Mouse (Mus musculus) forebrain, embryonic 14.5 days (tissue): ENCODE results near the gene Rapgef6. TPM values are rescaled to one million over a fixed set of nuclear protein-coding genes. Genes with fewer than 3 reads are reported as not detected.

Source experiments
- ATAC-seq: fragments of 200-750 bp; cut with Nextera tagmentation; 2 replicates; pipeline ENCODE4 v1.8.0; 2017; ENCODE audit warnings: mild to moderate bottlenecking, moderate library complexity
- DNase-seq: peaks from one replicate; pipeline ENCODE4 v3.0.0-alpha.2; 2015; ENCODE audit warnings: low spot score
- H3K27ac ChIP-seq: fragments of 300-500 bp; sonication (generic); 2 replicates; pipeline ENCODE4 v1.5.1; 2014; ENCODE audit warnings: low read depth, mild to moderate bottlenecking, control low read depth, low read length, moderate library complexity
- H3K27me3 ChIP-seq: fragments of 300-500 bp; sonication (generic); replicated peaks from 2 replicates; pipeline ENCODE4 v1.6.1; 2014; ENCODE audit warnings: low read length, control low read depth, mixed read lengths; ENCODE audit not compliant: control insufficient read depth, insufficient read depth
- H3K36me3 ChIP-seq: fragments of 300-500 bp; sonication (generic); 2 replicates; pipeline ENCODE4 v1.6.1; 2014; ENCODE audit warnings: low read length, control low read depth; ENCODE audit not compliant: control insufficient read depth, insufficient read depth
- H3K4me1 ChIP-seq: fragments of 300-500 bp; sonication (generic); 2 replicates; pipeline ENCODE4 v1.6.1; 2014; ENCODE audit warnings: antibody characterized with exemption, low read length, control low read depth; ENCODE audit not compliant: control insufficient read depth, insufficient read depth
- H3K4me2 ChIP-seq: fragments of 300-500 bp; sonication (generic); 2 replicates; pipeline ENCODE4 v1.6.1; 2014; ENCODE audit warnings: mild to moderate bottlenecking, control low read depth, low read length
- H3K4me3 ChIP-seq: fragments of 300-500 bp; sonication (generic); 2 replicates; pipeline ENCODE4 v1.5.1; 2014; ENCODE audit warnings: low read depth, low read length, control low read depth
- H3K9ac ChIP-seq: fragments of 300-500 bp; sonication (generic); 2 replicates; pipeline ENCODE4 v1.6.1; 2014; ENCODE audit warnings: mild to moderate bottlenecking, low read length, control low read depth, moderate library complexity
- H3K9me3 ChIP-seq: fragments of 300-500 bp; sonication (generic); replicated peaks from 2 replicates; pipeline ENCODE4 v1.6.1; 2016; ENCODE audit warnings: low read length, control low read depth, mixed read lengths; ENCODE audit not compliant: control insufficient read depth
- WGBS: fragments of 180-500 bp; shearing (Covaris S2); extraction: QIAGEN DNeasy Blood & Tissue Kit; methylation state at CpG from one replicate; pipeline ENCODE4 v1.1.7; 2014; 5-methylcytosine and 5-hydroxymethylcytosine counted together
- polyA plus RNA-seq: library from polyadenylated mRNA; unstranded; fragments of >200 nt; fragmentation: Nextera tagmentation; extraction: Ambion mirVana; gene quantifications from 2 replicates; pipeline ENCODE4 v1.2.1, GENCODE M21; 2014

Gene Rapgef6
- polyA plus RNA-seq, 1 experiment from 2014 or later = 21.1 TPM

- Histone ChIP-seq H3K9me3 (no peaks in the 10 kb centered on the region), H3K36me3 (peaks cover 39% of the 10 kb centered on the region), H3K4me1 (no peaks in the 10 kb centered on the region), H3K27ac (no peak overlapping the region), H3K4me3 (no peak overlapping the region), H3K9ac (no peak overlapping the region), H3K27me3 (no peaks in the 10 kb centered on the region), H3K4me2 (no peak overlapping the region)
- ATAC-seq = no peak
- WGBS = 95% methylated on average over 4 of the region's 4 CpGs
- DNase-seq = no peak
Measured at GRCm38 (mm10) chr11:54691179-54691578, 168.5 kb downstream of the Rapgef6 start.

- Histone ChIP-seq H3K36me3 (peaks cover 50% of the 10 kb centered on the region), H3K4me1 (no peaks in the 10 kb centered on the region), H3K9me3 (no peaks in the 10 kb centered on the region), H3K4me3 (no peak overlapping the region), H3K9ac (no peak overlapping the region), H3K4me2 (no peak overlapping the region), H3K27ac (no peak overlapping the region), H3K27me3 (no peaks in the 10 kb centered on the region)
- 91% methylated on average over 6 of the region's 6 CpGs for WGBS
- ATAC-seq (no peak), DNase-seq (no peak)
Measured at GRCm38 (mm10) chr11:54693696-54694095, 171.0 kb downstream of the Rapgef6 start.

- H3K27me3 ChIP-seq = no peaks in the 10 kb centered on the region
- H3K9me3 ChIP-seq = no peaks in the 10 kb centered on the region
- 84% methylated on average over 8 of the region's 8 CpGs for WGBS
- H3K9ac ChIP-seq = no peak overlapping the region
- H3K36me3 ChIP-seq = peaks cover 50% of the 10 kb centered on the region
- DNase-seq = peak; percentile 40
- H3K4me1 ChIP-seq = no peaks in the 10 kb centered on the region
- no peak overlapping the region for H3K4me2 ChIP-seq
- no peak overlapping the region for H3K4me3 ChIP-seq
- no peak overlapping the region; the same call in 1 of the 2 replicates for H3K27ac ChIP-seq
- no peak for ATAC-seq
Measured at GRCm38 (mm10) chr11:54694291-54694690, 171.6 kb downstream of the Rapgef6 start.

- Histone ChIP-seq H3K36me3 (peaks cover 46% of the 10 kb centered on the region; the same call in 1 of the 2 replicates), H3K4me1 (no peaks in the 10 kb centered on the region), H3K9me3 (no peaks in the 10 kb centered on the region), H3K4me3 (no peak overlapping the region), H3K27me3 (no peaks in the 10 kb centered on the region), H3K27ac (no peak overlapping the region), H3K9ac (no peak overlapping the region), H3K4me2 (no peak overlapping the region)
- DNase-seq = no peak
- WGBS = 65% methylated on average over 4 of the region's 4 CpGs
- ATAC-seq = no peak
Measured at GRCm38 (mm10) chr11:54695951-54696350, 173.3 kb downstream of the Rapgef6 start.

- H3K36me3 ChIP-seq = peaks cover 32% of the 10 kb centered on the region; the same call in 1 of the 2 replicates
Measured at GRCm38 (mm10) chr11:54697611-54698010, 175.0 kb downstream of the Rapgef6 start.

GRCm38 (mm10) chr11:54698636-54699035 lies 176.0 kb downstream of the Rapgef6 start:
- H3K9ac ChIP-seq = no peak overlapping the region
- no peaks in the 10 kb centered on the region for H3K9me3 ChIP-seq
- ATAC-seq (no peak), DNase-seq (no peak)
- H3K36me3 ChIP-seq = peaks cover 30% of the 10 kb centered on the region; the same call in 1 of the 2 replicates
- H3K27ac ChIP-seq = no peak overlapping the region
- no peak overlapping the region for H3K4me2 ChIP-seq
- WGBS = 97% methylated on average over 7 of the region's 7 CpGs
- H3K4me1 ChIP-seq = no peaks in the 10 kb centered on the region
- no peaks in the 10 kb centered on the region for H3K27me3 ChIP-seq
- no peak overlapping the region for H3K4me3 ChIP-seq

More at GRCm38 (mm10) chr11:54697611-54698010, 175.0 kb downstream of the Rapgef6 start:
- DNase-seq = no peak
- 90% methylated on average over 5 of the region's 5 CpGs for WGBS
- ATAC-seq = no peak
- Histone ChIP-seq H3K9me3 (no peaks in the 10 kb centered on the region), H3K27me3 (no peaks in the 10 kb centered on the region), H3K4me1 (no peaks in the 10 kb centered on the region), H3K27ac (no peak overlapping the region), H3K4me3 (no peak overlapping the region), H3K4me2 (no peak overlapping the region), H3K9ac (no peak overlapping the region)

GRCm38 (mm10) chr11:54699972-54700371 lies 177.3 kb downstream of the Rapgef6 start:
- H3K27ac ChIP-seq = no peak overlapping the region
- H3K27me3 ChIP-seq = no peaks in the 10 kb centered on the region
- H3K9me3 ChIP-seq = no peaks in the 10 kb centered on the region
- peaks cover 22% of the 10 kb centered on the region; the same call in 1 of the 2 replicates for H3K36me3 ChIP-seq
- H3K4me1 ChIP-seq = no peaks in the 10 kb centered on the region
- no peak overlapping the region for H3K4me3 ChIP-seq
- H3K4me2 ChIP-seq = no peak overlapping the region
- 84% methylated on average over 3 of the region's 3 CpGs for WGBS
- no peak for DNase-seq
- ATAC-seq = no peak
- H3K9ac ChIP-seq = no peak overlapping the region

GRCm38 (mm10) chr11:54701848-54702247 lies 179.2 kb downstream of the Rapgef6 start:
- H3K27me3 ChIP-seq = no peaks in the 10 kb centered on the region
- DNase-seq = no peak
- no peak overlapping the region for H3K9ac ChIP-seq
- no peak overlapping the region for H3K4me3 ChIP-seq
- 94% methylated on average over 8 of the region's 8 CpGs for WGBS
- no peak overlapping the region for H3K27ac ChIP-seq
- ATAC-seq = no peak
- H3K4me1 ChIP-seq = no peaks in the 10 kb centered on the region
- H3K9me3 ChIP-seq = no peaks in the 10 kb centered on the region
- H3K36me3 ChIP-seq = peaks cover 15% of the 10 kb centered on the region; the same call in 1 of the 2 replicates
- no peak overlapping the region for H3K4me2 ChIP-seq

- DNase-seq (peak; percentile 78), ATAC-seq (peak; percentile 55)
- no peak overlapping the region for H3K9ac ChIP-seq
- H3K4me3 ChIP-seq = no peak overlapping the region
- H3K4me2 ChIP-seq = no peak overlapping the region
- H3K27me3 ChIP-seq = no peaks in the 10 kb centered on the region
- H3K36me3 ChIP-seq = 0 out of 2 replicates have a peak, but pooled peaks cover 3% of the 10 kb centered on the region
- no peaks in the 10 kb centered on the region for H3K4me1 ChIP-seq
- WGBS = 31% methylated on average over 4 of the region's 4 CpGs
- no peak overlapping the region for H3K27ac ChIP-seq
- no peaks in the 10 kb centered on the region for H3K9me3 ChIP-seq
Measured at GRCm38 (mm10) chr11:54703306-54703705, 180.7 kb downstream of the Rapgef6 start.
